Mouse (Mus musculus): ENCODE results near the gene Agpat1. TPM values are rescaled to one million over a fixed set of nuclear protein-coding genes. Genes with fewer than 3 reads are reported as not detected.

Gene Agpat1
- total RNA-seq, 2 experiments from 2014 or later = 156 to 167 TPM

- no peak for DNase-seq (ENCODE audit: low spot score in 2 of 2)
These were observed 26.8 kb downstream of the Agpat1 start for GRCm38 (mm10) chr17:34630761-34631301.

- DNase-seq (ENCODE audit: low spot score in 2 of 2) = no peak
These were observed 27.6 kb downstream of the Agpat1 start for GRCm38 (mm10) chr17:34631647-34632046.

GRCm38 (mm10) chr17:34632261-34632691 is 28.2 kb downstream of the Agpat1 start:
- DNase-seq (ENCODE audit: low spot score in 2 of 2) = peak; percentile 80 to 93

GRCm38 (mm10) chr17:34635671-34636070 is 31.6 kb downstream of the Agpat1 start:
- no peak for DNase-seq (ENCODE audit: low spot score in 2 of 2)

- DNase-seq (ENCODE audit: low spot score in 2 of 2) = no peak
These were observed 33.4 kb downstream of the Agpat1 start for GRCm38 (mm10) chr17:34637459-34637858.

GRCm38 (mm10) chr17:34639461-34640255 is 35.6 kb downstream of the Agpat1 start:
- no peak for DNase-seq (ENCODE audit: low spot score in 2 of 2)

GRCm38 (mm10) chr17:34640778-34641601 is 36.9 kb downstream of the Agpat1 start:
- peak in 1 of 2 experiments; percentile 73 for DNase-seq (ENCODE audit: low spot score in 2 of 2)

- DNase-seq (ENCODE audit: low spot score in 2 of 2) = no peak
These were observed 37.9 kb downstream of the Agpat1 start for GRCm38 (mm10) chr17:34641945-34642344.

- DNase-seq (ENCODE audit: low spot score in 2 of 2) = no peak
These were observed 39.3 kb downstream of the Agpat1 start for GRCm38 (mm10) chr17:34643379-34643778.

GRCm38 (mm10) chr17:34643944-34644343 is 39.9 kb downstream of the Agpat1 start:
- no peak for DNase-seq (ENCODE audit: low spot score in 2 of 2)

- peak; percentile 95 to 98 for DNase-seq (ENCODE audit: low spot score in 2 of 2)
These were observed 40.5 kb downstream of the Agpat1 start, which contains the start of gene Fkbpl for GRCm38 (mm10) chr17:34644608-34645007. Fkbpl (plus strand) TSS chr17:34644764.

- no peak for DNase-seq (ENCODE audit: low spot score in 2 of 2)
These were observed 41.3 kb downstream of the Agpat1 start for GRCm38 (mm10) chr17:34645256-34645829.

- DNase-seq (ENCODE audit: low spot score in 2 of 2) = peak in 1 of 2 experiments; percentile 2
These were observed 41.9 kb downstream of the Agpat1 start for GRCm38 (mm10) chr17:34645831-34646511.

GRCm38 (mm10) chr17:34646906-34647787 is 43.1 kb downstream of the Agpat1 start, which contains the start of gene Atf6b:
Atf6b (plus strand) TSS chr17:34647146.
- DNase-seq (ENCODE audit: low spot score in 2 of 2) = peak; percentile 92 to 98

- DNase-seq (ENCODE audit: low spot score in 2 of 2) = no peak
These were observed 44.3 kb downstream of the Agpat1 start for GRCm38 (mm10) chr17:34648141-34648890.

- DNase-seq (ENCODE audit: low spot score in 2 of 2) = no peak
These were observed 45.2 kb downstream of the Agpat1 start for GRCm38 (mm10) chr17:34649106-34649864.

- no peak for DNase-seq (ENCODE audit: low spot score in 2 of 2)
These were observed 46.7 kb downstream of the Agpat1 start for GRCm38 (mm10) chr17:34650781-34651180.
